In the genomic region with DNA sequence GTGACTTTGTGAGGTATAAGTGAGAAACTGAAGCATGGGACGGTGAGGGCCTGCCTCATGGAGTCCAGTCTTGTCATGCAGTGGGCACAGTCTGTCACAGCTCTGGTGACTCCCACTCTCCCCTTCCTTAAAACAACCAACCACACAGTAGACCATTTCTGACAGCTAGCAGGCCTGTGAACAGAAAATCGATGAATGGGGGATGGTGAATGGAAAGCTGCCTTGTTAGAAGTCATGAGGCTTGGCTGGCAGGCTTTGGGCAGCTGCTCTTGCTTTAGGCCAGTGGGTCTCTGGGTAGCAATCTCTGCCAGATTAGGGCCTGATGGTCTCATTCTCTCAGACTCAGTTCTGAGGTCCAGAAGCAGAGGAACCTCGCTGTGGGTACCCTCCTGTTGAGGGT, we compare ENCODE assay signal across 14 mouse cellular contexts. TPM values are rescaled to one million over a fixed set of nuclear protein-coding genes. Genes with fewer than 3 reads are reported as not detected.
DNase-seq lines count a peak whose midpoint lies in the region; ATAC-seq and TF ChIP-seq lines count a peak whose summit lies in the region.
"Had no signal": no experiment of that assay in that cellular context is flagged by ENCODE, and none has a peak within 500 bp of the region (broad histone marks: within the 10 kb centered on the region; RNA-seq: fewer than 3 reads in every experiment).

No protein-coding gene starts in this region.

- ATAC-seq in heart, embryonic 13.5 days (ENCODE audit: extremely low read depth, insufficient number of reproducible peaks, low FRiP score, low TSS enrichment) = no peak
- ATAC-seq in limb, embryonic 12.5 days (ENCODE audit: insufficient number of reproducible peaks, insufficient read depth, low FRiP score, low TSS enrichment, low read depth) = no peak
- ATAC-seq: intestine, embryonic 15.5 days had no signal

- no peak for TF ChIP-seq POLR2A in brain, embryonic 14.5 days (IDR thresholded peaks at IDR 0.05; ENCODE audit: borderline replicate concordance, extremely low read depth, insufficient read depth, insufficient read length, poor library complexity, severe bottlenecking)

- TF ChIP-seq CTCF in layer of hippocampus, adult 2 months (conservative IDR thresholded peaks at IDR 0.05) = no peak
- TF ChIP-seq CTCF in brain, embryonic 14.5 days (IDR thresholded peaks at IDR 0.05; ENCODE audit: borderline replicate concordance, extremely low read depth, insufficient read depth, insufficient read length) = no peak

- no peaks in the 10 kb centered on the region for H3K9me3 ChIP-seq in heart, embryonic 13.5 days
- H3K9me3 ChIP-seq in limb, embryonic 12.5 days = no peaks in the 10 kb centered on the region
- H3K9me3 ChIP-seq: heart, embryonic 15.5 days; intestine, embryonic 15.5 days; midbrain, embryonic 10.5 days had no signal

- H3K36me3 ChIP-seq in heart, embryonic 13.5 days = peaks cover 51% of the 10 kb centered on the region
- H3K36me3 ChIP-seq in limb, embryonic 12.5 days = peaks cover 41% of the 10 kb centered on the region

- no peak overlapping the region for H3K4me2 ChIP-seq in heart, embryonic 13.5 days
- no peak overlapping the region for H3K4me2 ChIP-seq in limb, embryonic 12.5 days
- H3K4me2 ChIP-seq: heart, embryonic 15.5 days; intestine, embryonic 15.5 days had no signal

- DNase-seq in heart, postnatal 14 days = no peak
- no peak for DNase-seq in layer of hippocampus, adult 2 months (ENCODE audit: low spot score in 2 of 2)
- no peak for DNase-seq in layer of hippocampus, adult 18-20 months (ENCODE audit: low spot score in 2 of 2)
- DNase-seq in brain, embryonic 14.5 days (ENCODE audit: low read depth) = peak; percentile 32
- no peak for DNase-seq in spleen, postnatal 10 days (ENCODE audit: low spot score in 2 of 2)
- DNase-seq: cerebellum, adult 2 months; embryo, embryonic 11 days; lung, adult 18-20 months; lung, postnatal 36 days had no signal

- peaks cover 94% of the 10 kb centered on the region for H3K4me1 ChIP-seq in heart, embryonic 13.5 days
- H3K4me1 ChIP-seq in limb, embryonic 12.5 days (replicated peaks) = peaks cover 100% of the 10 kb centered on the region

- intact Hi-C loops in heart, postnatal 14 days (cut with DNase I) = no loop called here

- H3K27me3 ChIP-seq in heart, embryonic 13.5 days (replicated peaks) = no peaks in the 10 kb centered on the region
- no peaks in the 10 kb centered on the region for H3K27me3 ChIP-seq in limb, embryonic 12.5 days
- H3K27me3 ChIP-seq: heart, embryonic 15.5 days; intestine, embryonic 15.5 days had no signal

- 83% methylated on average over 3 of the region's 3 CpGs for WGBS in heart, embryonic 13.5 days
- 92% methylated on average over 3 of the region's 3 CpGs for WGBS in limb, embryonic 12.5 days

- no peak overlapping the region for H3K4me3 ChIP-seq in heart, embryonic 13.5 days
- H3K4me3 ChIP-seq in layer of hippocampus, adult 2 months = no peak overlapping the region
- no peak overlapping the region for H3K4me3 ChIP-seq in limb, embryonic 12.5 days (replicated peaks)
- H3K4me3 ChIP-seq: heart, embryonic 15.5 days; intestine, embryonic 15.5 days; midbrain, embryonic 10.5 days had no signal

- H3K9ac ChIP-seq in heart, embryonic 13.5 days = 0 out of 2 replicates have a peak overlapping the region, but pooled peaks have one; percentile 14
- no peak overlapping the region for H3K9ac ChIP-seq in limb, embryonic 12.5 days (replicated peaks)
- H3K9ac ChIP-seq: heart, embryonic 15.5 days; intestine, embryonic 15.5 days had no signal

- H3K27ac ChIP-seq in heart, embryonic 13.5 days (replicated peaks) = no peak overlapping the region
- H3K27ac ChIP-seq in layer of hippocampus, adult 2 months = peak overlapping the region; percentile 73
- peak overlapping the region; percentile 92; the same call in 1 of the 2 replicates for H3K27ac ChIP-seq in limb, embryonic 12.5 days
- H3K27ac ChIP-seq: heart, embryonic 15.5 days; intestine, embryonic 15.5 days; midbrain, embryonic 10.5 days had no signal

RNA-seq across cellular contexts. Expression of a gene that starts 51.5 kb away (rescaled TPM):
- polyA plus RNA-seq in heart, embryonic 13.5 days (2015; fragmentation: Nextera tagmentation; extraction: Ambion mirVana) = 376 and 386 TPM in 2 replicates
- total RNA-seq in heart, postnatal 14 days (2021) = 100 to 1,000 TPM; 418 to 433 TPM
- total RNA-seq in layer of hippocampus, adult 2 months (2021) = 100 to 1,000 TPM; 374 to 416 TPM
- 100 to 1,000 TPM; 400 to 403 TPM for total RNA-seq in layer of hippocampus, adult 18-20 months (2021)
- polyA plus RNA-seq in brain, embryonic 14.5 days (2012; rRNA removed) = 138 and 186 TPM in 2 replicates
- 386 and 390 TPM in 2 replicates for polyA plus RNA-seq in limb, embryonic 12.5 days (2016; fragmentation: Nextera tagmentation; extraction: Ambion mirVana)
